Mouse (Mus musculus) heart, embryonic 13.5 days (tissue): ENCODE data around the gene Zar1l. TPM values are rescaled to one million over a fixed set of nuclear protein-coding genes. Genes with fewer than 3 reads are reported as not detected.
A peak's percentile ranks its signal among the peaks of the same experiment; 100 is the strongest.

Experiments used
- ATAC-seq: fragments of 200-750 bp; cut with Nextera tagmentation; 2 replicates; pipeline ENCODE4 v1.8.0; 2017; ENCODE audit warnings: moderate TSS enrichment; ENCODE audit not compliant: insufficient number of reproducible peaks, low FRiP score, low TSS enrichment; ENCODE audit errors: extremely low read depth
- H3K27ac ChIP-seq: fragments of 300-500 bp; sonication (generic); replicated peaks from 2 replicates; pipeline ENCODE4 v1.5.1; 2015; ENCODE audit warnings: moderate library complexity, mild to moderate bottlenecking, inconsistent platforms
- H3K27me3 ChIP-seq: fragments of 300-500 bp; sonication (generic); replicated peaks from 2 replicates; pipeline ENCODE4 v1.6.1; 2015; ENCODE audit warnings: mild to moderate bottlenecking, inconsistent platforms
- H3K36me3 ChIP-seq: fragments of 300-500 bp; sonication (generic); 2 replicates; pipeline ENCODE4 v1.6.1; 2015; ENCODE audit warnings: mild to moderate bottlenecking, inconsistent platforms
- H3K4me1 ChIP-seq: fragments of 300-500 bp; sonication (generic); 2 replicates; pipeline ENCODE4 v1.6.1; 2015; ENCODE audit warnings: inconsistent platforms
- H3K4me2 ChIP-seq: fragments of 300-500 bp; sonication (generic); 2 replicates; pipeline ENCODE4 v1.6.1; 2015; ENCODE audit warnings: inconsistent platforms, mild to moderate bottlenecking, moderate library complexity
- H3K4me3 ChIP-seq: fragments of 300-500 bp; sonication (generic); 2 replicates; pipeline ENCODE4 v1.5.1; 2015; ENCODE audit warnings: moderate library complexity, mild to moderate bottlenecking, inconsistent platforms
- H3K9ac ChIP-seq: fragments of 300-500 bp; sonication (generic); 2 replicates; pipeline ENCODE4 v1.6.1; 2015; ENCODE audit warnings: inconsistent platforms, mild to moderate bottlenecking, moderate library complexity
- H3K9me3 ChIP-seq: fragments of 300-500 bp; sonication (generic); 2 replicates; pipeline ENCODE4 v1.6.1; 2016; ENCODE audit warnings: inconsistent platforms
- WGBS: fragments of 180-500 bp; shearing (Covaris S2); methylation state at CpG from one replicate; pipeline ENCODE4 v1.1.7; 2015; ENCODE audit warnings: mixed read lengths; 5-methylcytosine and 5-hydroxymethylcytosine counted together
- polyA plus RNA-seq: library from polyadenylated mRNA; unstranded; fragments of >200 nt; fragmentation: Nextera tagmentation; extraction: Ambion mirVana; gene quantifications from 2 replicates; pipeline ENCODE4 v1.2.1, GENCODE M21; 2015

Gene Zar1l
- polyA plus RNA-seq, 1 experiment from 2014 or later, result not detected

DNA sequence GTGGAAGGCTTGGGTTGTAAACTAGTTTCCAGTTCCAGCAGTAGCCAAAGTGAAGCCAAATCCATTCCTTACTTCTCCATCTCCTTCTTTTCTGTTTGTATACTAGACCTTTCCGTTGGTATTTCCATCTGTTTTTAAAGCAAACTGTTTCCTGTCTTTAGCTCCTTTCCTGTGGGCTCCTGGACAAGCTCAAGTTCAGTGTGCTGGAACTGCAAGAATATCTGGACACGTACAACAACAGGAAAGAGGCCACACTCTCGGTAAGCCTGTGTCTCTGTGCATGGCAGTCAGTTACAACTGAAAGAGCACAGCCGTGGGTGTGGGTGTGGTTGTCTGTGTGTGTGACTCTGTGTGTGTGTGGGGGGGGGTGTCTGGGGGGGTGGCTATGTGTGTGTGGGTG lies 39.4 kb downstream of the Zar1l start:
- Histone ChIP-seq H3K9me3 (0 out of 2 replicates have a peak, but pooled peaks cover 5% of the 10 kb centered on the region), H3K36me3 (peaks cover 74% of the 10 kb centered on the region), H3K9ac (no peak overlapping the region), H3K4me1 (no peaks in the 10 kb centered on the region), H3K4me3 (no peak overlapping the region), H3K4me2 (no peak overlapping the region), H3K27me3 (no peaks in the 10 kb centered on the region), H3K27ac (peak overlapping the region; percentile 71)
- ATAC-seq, result no peak
- 49% methylated on average over 4 of the region's 4 CpGs for WGBS

DNA sequence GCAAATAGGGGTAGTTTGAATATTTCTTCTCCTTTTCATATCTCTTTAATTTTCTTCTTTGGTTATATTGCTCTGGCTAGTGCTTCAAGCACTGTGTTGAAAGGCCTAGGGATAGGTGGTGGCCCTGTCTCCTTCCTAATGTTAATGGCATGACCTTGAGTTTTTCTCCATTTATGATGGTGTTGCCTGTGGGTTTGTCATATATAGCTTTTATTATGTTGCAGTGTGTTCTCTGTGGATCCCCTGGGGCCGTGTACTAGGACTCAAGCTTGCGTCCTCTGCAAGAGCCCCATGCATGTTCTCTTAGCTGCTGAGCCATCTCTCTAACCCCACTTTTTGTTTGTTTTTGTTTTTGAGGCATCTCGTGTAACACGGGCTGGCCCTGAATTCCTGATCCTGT lies 40.6 kb downstream of the Zar1l start:
- WGBS, result 65% methylated on average over 4 of the region's 4 CpGs

DNA sequence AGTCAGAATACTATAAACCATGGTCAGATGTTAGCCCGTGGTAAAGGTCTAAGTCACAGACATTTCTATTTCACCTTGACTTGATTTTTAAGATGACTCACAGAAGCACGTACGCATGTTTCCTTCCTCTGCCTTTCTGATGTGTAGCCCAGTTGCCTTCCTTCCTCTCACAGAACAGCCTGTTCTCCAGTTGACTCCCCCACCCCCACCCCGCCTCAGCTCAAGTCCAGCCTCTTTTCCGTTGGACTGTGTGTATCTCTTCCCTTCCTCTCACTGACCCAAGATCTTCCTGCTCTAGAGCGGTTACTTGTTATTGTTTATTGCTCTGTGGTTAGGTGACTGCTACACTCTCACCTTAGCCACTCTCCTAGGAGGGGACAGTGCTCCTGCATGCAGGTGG lies 49.5 kb downstream of the Zar1l start:
- H3K36me3 ChIP-seq, result peaks cover 63% of the 10 kb centered on the region
- H3K4me1 ChIP-seq, result peaks cover 31% of the 10 kb centered on the region
- no peak overlapping the region for H3K4me2 ChIP-seq
- no peak overlapping the region for H3K4me3 ChIP-seq
- no peak for ATAC-seq
- no peaks in the 10 kb centered on the region for H3K27me3 ChIP-seq
- H3K9me3 ChIP-seq, result no peaks in the 10 kb centered on the region
- no peak overlapping the region for H3K9ac ChIP-seq
- H3K27ac ChIP-seq, result peak overlapping the region; percentile 77
- 46% methylated on average over 6 of the region's 6 CpGs for WGBS

More for the DNA sequence above, 40.6 kb downstream of the Zar1l start:
- Histone ChIP-seq H3K27ac (no peak overlapping the region), H3K9me3 (0 out of 2 replicates have a peak, but pooled peaks cover 5% of the 10 kb centered on the region), H3K4me1 (no peaks in the 10 kb centered on the region), H3K27me3 (no peaks in the 10 kb centered on the region), H3K9ac (no peak overlapping the region), H3K4me2 (no peak overlapping the region), H3K4me3 (no peak overlapping the region), H3K36me3 (peaks cover 74% of the 10 kb centered on the region)
- no peak for ATAC-seq

DNA sequence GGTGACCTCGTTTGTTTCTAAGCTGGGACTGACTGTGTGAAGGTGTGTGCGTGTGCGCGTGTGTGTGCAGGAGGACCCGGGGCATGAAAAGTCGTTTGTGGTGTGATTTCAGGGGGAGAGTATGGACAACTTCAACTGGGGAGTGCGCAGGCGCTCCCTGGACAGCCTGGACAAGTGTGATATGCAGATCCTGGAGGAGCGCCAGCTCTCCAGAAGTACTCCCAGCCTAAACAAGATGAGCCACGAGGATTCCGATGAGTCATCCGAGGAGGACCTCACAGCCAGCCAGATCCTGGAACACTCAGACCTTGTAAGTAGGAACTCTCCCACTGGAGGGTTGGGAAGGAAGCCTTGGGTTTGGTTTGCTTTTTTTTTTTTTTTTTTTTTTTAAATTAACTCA lies 51.8 kb downstream of the Zar1l start:
- Histone ChIP-seq H3K36me3 (peaks cover 53% of the 10 kb centered on the region), H3K9ac (peak overlapping the region; percentile 48; the same call in 1 of the 2 replicates), H3K4me2 (peak overlapping the region; percentile 48), H3K27ac (peak overlapping the region; percentile 83), H3K9me3 (no peaks in the 10 kb centered on the region), H3K4me3 (no peak overlapping the region), H3K4me1 (peaks cover 31% of the 10 kb centered on the region), H3K27me3 (no peaks in the 10 kb centered on the region)
- ATAC-seq, result peak; percentile 94
- WGBS, result 21% methylated on average over 12 of the region's 12 CpGs

DNA sequence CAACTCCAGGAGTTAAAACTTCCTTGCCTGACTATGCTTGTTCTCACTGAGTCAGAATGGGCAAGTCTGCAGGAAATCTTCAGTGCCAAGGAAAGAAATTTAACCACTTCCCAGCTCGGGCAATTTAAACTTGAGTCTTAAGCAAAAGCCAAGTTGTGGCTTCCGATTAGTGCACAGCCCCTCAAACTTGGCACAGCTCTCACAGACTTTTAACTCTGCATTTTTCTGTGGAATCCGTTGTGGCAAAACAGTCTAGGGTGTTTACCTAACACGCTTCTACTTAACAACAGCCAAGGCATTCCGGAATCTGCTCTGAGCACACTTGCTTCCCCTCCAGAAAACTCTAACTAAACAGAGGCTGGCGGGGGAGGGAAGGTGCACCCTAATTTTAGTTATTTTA lies 52.7 kb downstream of the Zar1l start:
- Histone ChIP-seq H3K27ac (peak overlapping the region; percentile 83; the same call in 1 of the 2 replicates), H3K4me2 (no peak overlapping the region)
- 64% methylated on average over 6 of the region's 6 CpGs for WGBS

DNA sequence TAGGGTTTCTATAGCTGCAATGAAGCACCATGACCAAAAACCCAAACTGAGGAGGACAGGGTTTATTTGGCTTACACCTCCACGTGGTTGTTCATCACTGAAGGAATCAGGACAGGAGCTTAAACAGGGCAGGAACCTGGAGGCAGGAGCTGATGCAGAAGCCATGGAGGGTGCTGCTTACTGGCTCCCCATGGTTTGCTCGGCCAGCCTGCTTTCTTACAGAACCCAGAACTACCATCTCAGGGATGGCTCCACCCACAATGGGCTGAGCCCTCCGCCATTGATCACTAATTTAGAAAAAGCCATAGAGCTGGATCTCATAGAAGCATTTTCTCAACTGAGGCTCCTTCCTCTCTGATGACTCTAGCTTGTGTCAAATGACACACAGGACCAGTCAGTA lies 53.2 kb downstream of the Zar1l start:
- H3K4me3 ChIP-seq, result no peak overlapping the region
- no peaks in the 10 kb centered on the region for H3K27me3 ChIP-seq
- H3K36me3 ChIP-seq, result peaks cover 53% of the 10 kb centered on the region
- no peak overlapping the region for H3K4me2 ChIP-seq
- H3K4me1 ChIP-seq, result peaks cover 29% of the 10 kb centered on the region
- no peak overlapping the region for H3K9ac ChIP-seq
- peak overlapping the region; percentile 83; the same call in 1 of the 2 replicates for H3K27ac ChIP-seq
- WGBS, result 51% methylated on average over 3 of the region's 3 CpGs
- peaks cover 5% of the 10 kb centered on the region for H3K9me3 ChIP-seq
- no peak for ATAC-seq

More for the DNA sequence above, 52.7 kb downstream of the Zar1l start:
- Histone ChIP-seq H3K36me3 (peaks cover 53% of the 10 kb centered on the region), H3K4me3 (no peak overlapping the region), H3K27me3 (no peaks in the 10 kb centered on the region), H3K9me3 (peaks cover under 1% of the 10 kb centered on the region), H3K9ac (no peak overlapping the region), H3K4me1 (peaks cover 31% of the 10 kb centered on the region)
- ATAC-seq, result no peak

DNA sequence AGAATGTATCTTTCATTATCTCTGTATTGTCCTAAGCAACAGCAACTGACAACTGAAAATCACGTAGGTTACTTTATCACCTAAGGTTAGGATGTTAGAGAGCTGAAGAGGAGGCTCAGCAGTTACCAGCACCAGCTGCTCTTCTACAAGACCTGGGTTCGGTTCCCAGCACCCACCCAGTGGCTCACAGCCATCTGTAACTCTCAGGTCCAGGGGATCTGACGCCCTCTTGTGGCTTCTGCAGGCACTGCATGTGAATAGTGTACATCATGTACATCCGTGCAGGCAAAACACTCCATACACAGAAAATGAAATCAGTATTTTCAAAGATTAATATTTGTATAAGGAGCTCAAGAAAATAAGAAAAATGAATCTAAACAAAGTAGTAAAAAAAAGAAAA lies 58.2 kb downstream of the Zar1l start:
- peaks cover 7% of the 10 kb centered on the region for H3K9me3 ChIP-seq
- H3K9ac ChIP-seq, result no peak overlapping the region
- no peak overlapping the region for H3K27ac ChIP-seq
- 80% methylated on average over 4 of the region's 4 CpGs for WGBS
- peaks cover 8% of the 10 kb centered on the region; the same call in 1 of the 2 replicates for H3K4me1 ChIP-seq
- H3K4me3 ChIP-seq, result no peak overlapping the region
- no peaks in the 10 kb centered on the region for H3K27me3 ChIP-seq
- H3K4me2 ChIP-seq, result no peak overlapping the region
- H3K36me3 ChIP-seq, result peaks cover 81% of the 10 kb centered on the region
- no peak for ATAC-seq

DNA sequence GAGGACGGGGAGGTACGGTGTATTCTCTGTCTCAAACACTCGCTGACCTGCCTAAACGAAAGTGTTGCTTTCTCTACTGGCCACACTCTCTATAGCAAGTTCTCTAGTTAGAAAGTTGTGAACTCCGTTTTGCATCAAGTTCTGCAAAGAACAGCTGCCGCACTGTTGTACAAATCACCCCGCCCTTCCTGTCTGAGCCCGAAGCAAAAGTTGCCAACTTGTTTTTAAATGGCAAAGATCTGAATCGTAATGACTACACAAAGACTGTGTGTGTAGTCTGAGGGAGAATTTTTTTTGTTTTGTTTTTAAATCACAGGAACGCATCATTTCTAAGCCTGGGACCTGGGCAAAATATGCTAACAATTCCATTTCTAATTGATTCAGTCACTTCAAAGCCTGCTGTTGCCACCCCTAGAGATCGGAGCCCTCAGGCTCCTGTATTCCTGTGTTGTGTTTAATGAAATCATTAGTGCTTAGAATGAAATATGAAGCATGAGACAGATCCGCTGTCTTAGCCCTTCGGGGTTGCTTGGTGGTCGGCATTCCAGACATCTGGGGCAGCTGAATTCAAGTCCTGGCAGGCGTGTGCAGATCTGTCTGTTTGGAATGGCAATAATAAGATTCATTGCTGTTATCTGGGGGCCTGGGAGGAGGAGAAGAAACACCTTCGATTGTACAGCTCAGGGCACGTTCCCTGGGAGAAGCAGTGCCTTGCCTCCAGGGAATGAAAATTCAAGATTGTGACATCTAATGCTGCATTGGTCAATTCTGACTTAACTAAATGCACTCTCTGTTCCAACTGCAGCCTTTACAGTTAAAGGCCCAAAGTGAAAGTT lies 59.8 kb downstream of the Zar1l start:
- Histone ChIP-seq H3K4me1 (peaks cover 7% of the 10 kb centered on the region; the same call in 1 of the 2 replicates), H3K9ac (no peak overlapping the region), H3K36me3 (peaks cover 88% of the 10 kb centered on the region), H3K27ac (peak overlapping the region; percentile 59), H3K27me3 (no peaks in the 10 kb centered on the region), H3K4me3 (no peak overlapping the region), H3K9me3 (peaks cover 16% of the 10 kb centered on the region), H3K4me2 (0 out of 2 replicates have a peak overlapping the region, but pooled peaks have one; percentile 4)
- WGBS, result 62% methylated on average over 17 of the region's 17 CpGs
- no peak for ATAC-seq

DNA sequence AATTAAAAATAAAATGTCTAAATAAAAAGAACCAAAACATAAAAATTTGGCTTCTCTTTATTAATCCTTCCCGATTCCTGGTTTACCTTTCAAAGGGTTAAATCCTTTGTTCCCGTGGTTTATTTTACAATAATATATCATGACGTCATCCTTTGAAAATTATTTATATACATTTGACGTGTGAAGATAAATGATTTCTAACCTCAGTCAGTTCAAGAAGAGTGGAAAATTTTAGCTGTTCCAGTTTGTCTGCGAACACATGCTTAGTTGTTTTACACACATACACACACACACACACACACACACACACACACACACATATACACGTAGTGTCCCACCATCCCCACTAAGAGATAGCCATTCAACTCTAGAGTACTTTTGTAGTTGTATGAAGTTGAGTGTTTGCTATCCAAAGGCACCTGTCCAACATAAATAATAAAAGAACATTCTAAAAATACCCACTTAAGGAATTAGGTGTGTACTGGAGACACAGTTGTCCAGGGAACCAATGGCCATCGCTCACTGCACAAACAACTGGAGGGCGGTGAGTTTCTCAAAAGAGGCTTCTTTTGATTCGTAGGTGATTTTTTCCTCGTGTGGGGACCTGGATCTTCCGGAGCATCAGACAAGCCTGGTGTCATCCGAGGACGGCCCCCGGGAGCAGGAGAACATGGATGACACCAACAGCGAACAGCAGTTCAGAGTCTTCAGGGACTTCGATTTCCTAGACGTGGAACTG lies 60.6 kb downstream of the Zar1l start:
- Histone ChIP-seq H3K9me3 (peaks cover 23% of the 10 kb centered on the region), H3K9ac (no peak overlapping the region), H3K4me1 (peaks cover 7% of the 10 kb centered on the region; the same call in 1 of the 2 replicates), H3K27me3 (no peaks in the 10 kb centered on the region), H3K4me2 (0 out of 2 replicates have a peak overlapping the region, but pooled peaks have one; percentile 4), H3K36me3 (peaks cover 92% of the 10 kb centered on the region), H3K27ac (peak overlapping the region; percentile 59), H3K4me3 (no peak overlapping the region)
- no peak for ATAC-seq
- 80% methylated on average over 17 of the region's 17 CpGs for WGBS
